Mouse (Mus musculus): ENCODE data around the gene Stat2. TPM values are rescaled to one million over a fixed set of nuclear protein-coding genes. Genes with fewer than 3 reads are reported as not detected.

Stat2 gene
- 4.5 and 5.5 TPM in 2 replicates for polyA plus RNA-seq (2021; fragmentation: Nextera tagmentation)
- long read RNA-seq, experiment 1, partial matches to known transcripts, result 3 of 4 reads
- long read RNA-seq, experiment 1, other reads (novel, unspliced or antisense), result 1 of 4 reads
- long read RNA-seq, experiment 2, partial matches to known transcripts, result 8 of 8 reads
- long read RNA-seq, experiment 2, other reads (novel, unspliced or antisense), result 0 of 8 reads

DNA sequence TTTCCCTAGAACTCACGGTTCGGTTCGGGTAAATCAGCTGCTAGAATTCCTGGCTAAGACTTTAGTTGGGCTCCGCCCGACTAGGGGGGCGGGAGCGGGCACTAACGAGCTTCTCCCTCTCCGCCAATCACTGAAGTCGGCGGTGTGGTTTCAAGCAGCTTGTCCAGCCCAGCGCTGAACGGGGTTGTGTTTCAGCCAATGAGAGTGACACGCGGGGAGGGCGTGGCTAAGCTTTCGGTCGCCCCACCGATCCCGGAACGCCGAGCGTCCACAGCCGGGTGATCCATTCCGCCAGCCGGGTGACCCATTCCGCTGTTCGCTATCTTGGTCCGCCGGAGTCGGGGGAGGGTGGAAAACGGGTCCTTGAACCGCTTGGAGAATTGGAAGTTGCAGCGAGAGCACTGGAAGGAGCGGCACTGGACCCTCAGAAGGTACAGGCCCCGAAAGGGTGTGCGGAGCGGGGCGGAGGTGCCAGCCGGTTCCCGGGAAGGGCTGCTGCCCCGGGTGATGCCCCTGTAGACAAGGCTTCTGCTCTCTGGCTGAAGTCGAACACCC, at the start of gene Stat2:
Gene Stat2 (plus strand): TSS at position 273 of the 555 bp plus-strand sequence.

DNA sequence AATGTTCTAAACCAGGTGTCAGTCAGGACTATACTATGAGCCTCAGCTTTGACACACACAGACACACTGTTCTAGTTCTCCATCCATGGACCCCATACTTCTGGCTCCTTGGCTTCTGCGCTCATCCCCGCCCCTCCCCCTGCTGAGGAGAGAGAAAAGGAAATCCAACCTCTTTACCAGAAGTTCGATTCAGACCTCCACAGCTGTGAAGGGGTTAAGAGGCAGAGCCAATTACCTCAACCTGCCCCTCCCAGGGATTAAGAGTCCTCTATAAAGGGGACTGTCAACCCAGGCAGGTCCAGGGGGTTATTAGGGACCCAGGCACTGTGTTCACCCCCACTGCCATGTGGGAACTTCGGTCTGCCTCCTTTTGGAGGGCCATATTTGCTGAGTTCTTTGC, 44.8 kb upstream of the Stat2 start, which contains the start of gene Mip:
Gene Mip (plus strand): TSS at position 301 of the 400 bp plus-strand sequence.

DNA sequence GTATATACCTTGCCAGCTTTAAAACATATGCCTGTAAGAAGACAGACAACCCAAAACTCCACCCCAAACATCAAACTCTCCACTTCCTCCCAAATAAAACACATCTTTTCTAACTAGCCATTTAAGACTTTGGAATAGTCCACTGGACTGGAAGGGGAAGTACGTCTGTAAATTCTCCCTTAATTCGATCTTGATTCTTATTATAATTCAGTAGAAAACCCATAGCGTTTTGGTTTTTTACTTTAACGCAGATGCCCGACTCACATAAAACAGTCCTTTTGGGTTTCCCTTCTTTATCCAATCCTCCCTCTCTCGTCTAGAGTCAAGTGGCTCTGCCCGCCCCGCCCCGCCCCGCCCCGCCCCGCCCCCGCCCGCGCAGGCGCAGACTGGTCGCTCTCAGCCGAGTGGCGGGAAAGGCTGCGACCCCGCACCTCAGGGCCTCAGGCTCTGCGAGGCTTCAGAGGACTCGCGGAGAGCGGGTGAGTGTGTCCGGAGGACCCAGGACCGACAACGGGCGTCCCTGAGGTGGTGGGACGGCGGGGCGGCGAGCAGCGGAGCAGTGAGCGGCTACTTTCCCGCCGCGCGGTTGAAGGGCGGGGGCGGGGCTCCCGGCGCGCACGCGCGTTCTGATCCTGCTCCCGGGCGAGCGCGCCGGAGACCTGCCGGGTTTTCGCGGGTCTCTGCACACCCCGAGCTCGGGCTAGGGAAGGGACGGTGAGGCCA, 38.5 kb upstream of the Stat2 start, which contains the start of gene Timeless:
Gene Timeless (plus strand): TSS at position 369 of the 723 bp plus-strand sequence.

DNA sequence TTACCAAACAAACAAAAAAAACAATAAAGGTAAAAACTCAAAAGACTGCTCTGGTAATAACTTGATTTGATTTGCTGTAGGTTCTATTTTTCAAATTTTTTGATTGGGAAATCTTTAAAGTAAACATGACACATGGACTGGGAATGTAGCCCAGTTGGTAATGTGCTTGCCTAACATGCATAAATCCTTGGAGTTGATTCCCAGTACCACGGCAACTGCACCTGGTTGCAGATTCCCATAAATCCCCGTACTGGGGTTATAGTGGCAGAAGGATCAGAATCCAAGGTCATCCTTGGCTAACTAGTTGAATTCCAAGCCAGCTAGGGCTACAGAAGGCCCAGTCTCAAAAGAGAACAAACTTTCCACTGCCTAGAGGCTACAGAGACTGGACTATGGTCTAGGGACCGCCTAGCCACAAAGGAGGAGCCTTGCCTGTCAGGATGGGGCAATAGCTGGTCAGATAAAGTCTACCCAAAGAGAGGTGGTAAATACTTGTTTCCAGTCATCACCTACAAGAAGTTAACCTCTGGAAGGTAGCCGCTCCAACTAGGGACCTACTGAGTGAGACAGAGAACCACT, 16.6 kb upstream of the Stat2 start, which contains the start of gene Apon:
Gene Apon (plus strand): TSS at position 420 of the 579 bp plus-strand sequence.

DNA sequence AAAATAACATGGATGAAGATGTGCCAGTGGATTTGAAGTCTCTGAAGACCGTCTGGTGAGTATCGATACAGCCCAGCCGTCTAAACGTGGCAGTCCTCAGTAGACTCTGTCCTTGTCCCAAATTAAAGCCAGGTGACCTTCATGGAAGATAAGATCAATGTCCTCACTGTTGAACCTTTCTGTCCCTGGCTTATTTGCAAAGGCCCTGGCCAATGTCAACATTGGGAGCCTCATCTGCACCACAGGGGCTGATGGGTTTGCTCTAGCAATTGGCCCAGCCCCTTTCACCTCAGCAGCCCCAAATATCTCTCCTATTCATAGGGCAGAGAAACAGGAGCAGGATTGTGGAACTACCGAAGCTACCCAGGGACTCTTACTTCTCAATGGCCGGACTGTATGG, 2.0 kb upstream of the Stat2 start, which contains the start of gene Apof:
Gene Apof (plus strand): TSS at position 301 of the 400 bp plus-strand sequence.

DNA sequence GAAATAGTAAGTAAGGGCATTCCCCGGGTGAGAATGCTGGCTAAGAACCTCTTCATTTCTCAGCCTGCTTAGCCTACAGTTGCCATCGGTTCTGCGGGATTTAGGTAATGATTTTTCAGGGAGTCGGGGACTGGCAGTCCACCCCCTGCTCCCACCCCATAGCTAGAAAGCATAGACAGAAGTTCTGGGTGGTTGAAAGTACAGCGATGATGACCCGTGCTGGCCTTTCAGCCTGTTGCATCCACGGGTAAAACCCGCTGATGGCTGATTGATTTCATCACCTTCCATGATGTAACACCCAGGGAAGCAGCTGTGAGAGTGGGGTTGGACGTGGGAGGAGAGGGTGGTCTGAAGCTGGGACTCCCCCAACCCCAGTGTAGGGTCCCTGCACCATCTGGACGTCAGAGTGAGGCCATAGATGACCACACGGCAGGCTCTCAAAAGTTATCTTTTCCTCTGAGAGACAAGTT, 28.4 kb downstream of the Stat2 start, which contains the start of gene Il23a:
Gene Il23a (minus strand): TSS at position 51 of the 470 bp plus-strand sequence.

DNA sequence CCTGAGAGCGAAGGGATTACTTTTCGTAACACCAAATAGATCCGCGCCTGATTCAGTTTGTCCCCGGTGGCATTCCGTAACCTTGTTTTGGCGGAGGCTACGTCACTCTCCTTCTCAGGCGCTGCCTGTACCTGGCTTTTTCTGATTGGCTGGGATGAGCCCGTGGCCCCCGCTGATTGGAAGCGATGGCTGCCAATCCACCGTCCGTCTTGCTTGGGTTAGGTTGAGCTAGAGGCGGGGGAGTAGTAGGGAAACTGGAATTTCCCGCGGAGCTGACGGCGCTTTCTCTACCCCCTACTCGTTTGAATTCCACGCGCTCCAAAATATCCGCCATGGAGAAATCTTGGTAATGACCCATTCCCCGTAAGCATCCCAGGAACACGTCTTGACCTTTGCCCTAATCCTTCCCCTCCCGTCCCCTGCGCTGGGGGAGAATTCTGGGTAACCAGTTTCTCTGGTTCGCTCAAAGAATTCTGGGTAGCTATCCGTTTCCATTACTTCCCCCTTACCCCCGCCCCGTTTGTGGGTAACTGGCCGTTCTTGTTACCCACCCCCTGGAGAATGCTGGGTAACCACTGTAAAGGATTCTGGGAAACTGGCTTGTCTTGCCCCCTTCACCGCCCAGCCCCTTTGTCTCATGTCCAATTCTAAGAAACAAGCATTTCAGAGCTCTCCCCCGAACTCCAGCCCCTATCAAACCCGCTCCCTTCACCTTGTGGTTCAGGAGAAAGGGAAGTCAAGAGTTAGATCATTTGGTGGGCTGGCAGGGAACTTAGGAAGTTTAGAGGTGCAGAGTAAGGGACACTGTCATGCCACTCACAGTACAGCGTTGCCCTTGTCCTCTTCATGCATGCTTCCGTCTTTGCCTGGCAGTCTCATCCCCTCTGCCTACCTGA, 33.0 kb downstream of the Stat2 start, which contains the start of gene Pan2:
Gene Pan2 (plus strand): TSS at position 210 of the 896 bp plus-strand sequence.

DNA sequence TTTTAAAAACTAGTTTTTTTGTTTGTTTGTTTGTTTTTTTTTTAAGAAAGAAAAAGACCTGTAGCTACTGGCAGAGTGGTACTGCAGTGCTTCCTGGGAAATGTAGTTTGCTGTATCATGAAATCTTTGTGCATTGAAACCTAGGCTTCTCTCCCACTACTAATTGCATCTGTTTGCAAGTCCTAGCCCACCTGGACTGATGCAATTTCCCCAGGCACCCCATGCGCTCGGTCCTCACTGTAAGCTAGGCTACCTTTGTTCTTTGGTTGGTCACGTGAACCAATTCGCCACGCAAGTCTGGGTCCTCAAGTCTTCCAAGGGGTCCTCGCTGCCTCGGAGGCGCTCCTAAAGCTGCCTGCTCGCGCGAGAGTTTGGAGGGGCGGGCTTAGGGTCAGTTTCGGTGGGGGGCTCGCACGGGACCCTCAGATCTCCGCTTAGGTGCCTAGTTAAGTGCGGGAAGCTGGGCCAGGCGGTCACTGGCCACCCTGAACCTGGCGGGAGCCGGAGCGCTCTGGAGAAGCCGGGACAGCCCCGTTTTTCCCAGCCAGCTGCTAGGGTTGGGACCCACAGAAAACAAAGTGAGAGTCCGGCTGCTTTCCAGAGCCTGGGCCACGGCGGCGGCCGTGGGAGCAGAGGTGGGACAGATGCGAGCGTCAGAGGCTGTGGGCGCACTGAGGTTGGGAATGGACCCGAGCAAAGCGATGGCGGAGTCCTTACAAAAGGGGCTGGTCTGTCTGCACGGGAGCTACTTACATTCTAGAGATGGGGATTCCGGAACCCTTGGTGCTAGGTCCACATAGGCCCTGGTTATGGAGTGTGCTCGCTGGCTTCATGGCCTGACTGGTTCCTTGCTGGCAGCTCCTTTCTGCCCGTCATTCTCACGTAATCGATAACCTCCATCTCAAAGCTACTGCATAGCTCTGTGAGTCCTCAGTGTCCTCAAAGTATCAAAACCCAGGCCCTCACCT, 52.1 kb downstream of the Stat2 start, which contains the start of gene Cnpy2:
Gene Cnpy2 (plus strand): TSS at position 319 of the 968 bp plus-strand sequence.

DNA sequence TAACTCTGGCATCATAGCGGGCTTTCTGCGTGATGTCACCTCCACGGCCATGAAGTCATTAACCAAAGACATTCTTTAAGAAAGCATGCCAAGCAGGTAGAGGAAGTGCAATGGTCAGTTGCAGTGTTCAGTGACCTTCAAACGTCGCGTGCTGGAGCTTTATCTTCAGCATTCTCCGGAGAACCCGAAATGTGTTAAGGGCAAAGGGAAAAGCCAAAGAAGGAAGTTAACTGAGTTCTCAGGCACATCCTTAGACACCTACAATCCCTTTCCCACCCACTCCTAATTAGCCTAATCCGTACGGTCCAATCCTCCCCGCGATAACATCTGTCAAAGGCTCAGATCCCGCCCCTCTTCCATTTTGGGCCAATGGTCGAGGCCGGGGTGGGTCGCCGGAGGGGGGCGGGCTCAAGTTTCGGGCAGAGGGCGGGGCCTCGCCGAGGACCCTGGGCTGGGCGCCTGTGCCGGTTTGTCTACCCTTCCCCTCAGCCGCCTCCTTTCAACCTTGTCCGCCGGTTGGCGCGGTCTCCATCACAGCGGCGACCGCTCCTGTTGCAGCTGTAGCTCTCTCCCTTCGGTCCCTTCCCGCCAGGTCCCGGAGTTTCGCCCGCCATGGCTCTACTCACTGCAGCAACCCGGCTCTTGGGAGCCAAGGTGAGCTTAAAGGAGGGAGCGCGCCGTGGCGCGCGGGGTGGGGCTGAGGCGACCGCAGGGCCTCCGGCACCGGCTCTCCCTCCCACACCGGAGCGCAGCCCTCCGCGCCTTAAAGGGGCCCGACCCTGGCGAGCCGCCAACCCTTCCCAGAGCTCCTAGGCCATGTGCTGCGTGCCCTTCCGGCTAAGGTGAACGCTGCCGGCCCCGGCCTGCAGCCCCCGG, 67.2 kb downstream of the Stat2 start, which contains the start of gene Cs:
Gene Cs (plus strand): TSS at position 429 of the 876 bp plus-strand sequence.

Other genes with a start within 250 kb of the Stat2 start
- gene Naca, start 235.0 kb upstream of the Stat2 start, polyA plus RNA-seq (2021; fragmentation: Nextera tagmentation), result 846 and 866 TPM in 2 replicates
- 201 and 217 TPM in 2 replicates for gene Ptges3, start 211.6 kb upstream of the Stat2 start, polyA plus RNA-seq (2021; fragmentation: Nextera tagmentation)
- 1,647 and 1,721 TPM in 2 replicates for gene Atp5b, start 187.3 kb upstream of the Stat2 start, polyA plus RNA-seq (2021; fragmentation: Nextera tagmentation)
- gene Baz2a, start 179.0 kb upstream of the Stat2 start, polyA plus RNA-seq (2021; fragmentation: Nextera tagmentation), result 4.0 and 4.7 TPM in 2 replicates
- gene Rbms2, start 90.3 kb upstream of the Stat2 start, polyA plus RNA-seq (2021; fragmentation: Nextera tagmentation), result 2.6 and 2.7 TPM in 2 replicates
- gene Gls2, start 76.1 kb upstream of the Stat2 start, polyA plus RNA-seq (2021; fragmentation: Nextera tagmentation), result 10.9 and 11.5 TPM in 2 replicates
- 10.2 and 11.8 TPM in 2 replicates for gene Spryd4, start 58.8 kb upstream of the Stat2 start, polyA plus RNA-seq (2021; fragmentation: Nextera tagmentation)
- not detected in 2 replicates for gene Mip, start 44.7 kb upstream of the Stat2 start, polyA plus RNA-seq (2021; fragmentation: Nextera tagmentation)
- 2.3 and 4.9 TPM in 2 replicates for gene Timeless, start 38.5 kb upstream of the Stat2 start, polyA plus RNA-seq (2021; fragmentation: Nextera tagmentation)
- not detected in 2 replicates for gene Apon, start 16.5 kb upstream of the Stat2 start, polyA plus RNA-seq (2021; fragmentation: Nextera tagmentation)
- gene Apof, start 1.9 kb upstream of the Stat2 start, polyA plus RNA-seq (2021; fragmentation: Nextera tagmentation), result 0.11 TPM in 1 of 2 replicates, not detected in the other
- gene Il23a, start 28.2 kb downstream of the Stat2 start, polyA plus RNA-seq (2021; fragmentation: Nextera tagmentation), result not detected in 2 replicates
- 2.6 and 2.7 TPM in 2 replicates for gene Pan2, start 32.8 kb downstream of the Stat2 start, polyA plus RNA-seq (2021; fragmentation: Nextera tagmentation)
- gene Cnpy2, start 51.9 kb downstream of the Stat2 start, polyA plus RNA-seq (2021; fragmentation: Nextera tagmentation), result 155 and 167 TPM in 2 replicates
- 210 and 229 TPM in 2 replicates for gene Cs, start 67.2 kb downstream of the Stat2 start, polyA plus RNA-seq (2021; fragmentation: Nextera tagmentation)
- gene Coq10a, start 98.4 kb downstream of the Stat2 start, polyA plus RNA-seq (2021; fragmentation: Nextera tagmentation), result 16.1 and 16.7 TPM in 2 replicates
- 8.8 and 12.6 TPM in 2 replicates for gene Ankrd52, start 106.6 kb downstream of the Stat2 start, polyA plus RNA-seq (2021; fragmentation: Nextera tagmentation)
- gene Slc39a5, start 130.7 kb downstream of the Stat2 start, polyA plus RNA-seq (2021; fragmentation: Nextera tagmentation), result 0.06 and 0.18 TPM in 2 replicates
- 107 and 127 TPM in 2 replicates for gene Nabp2, start 140.9 kb downstream of the Stat2 start, polyA plus RNA-seq (2021; fragmentation: Nextera tagmentation)
- gene Rnf41, start 141.1 kb downstream of the Stat2 start, polyA plus RNA-seq (2021; fragmentation: Nextera tagmentation), result 66.3 and 69.8 TPM in 2 replicates
- gene Smarcc2, start 188.7 kb downstream of the Stat2 start, polyA plus RNA-seq (2021; fragmentation: Nextera tagmentation), result 80.0 and 92.3 TPM in 2 replicates
- 843 and 993 TPM in 2 replicates for gene Myl6, start 223.6 kb downstream of the Stat2 start, polyA plus RNA-seq (2021; fragmentation: Nextera tagmentation)
- 2.1 and 3.8 TPM in 2 replicates for gene Myl6b, start 228.1 kb downstream of the Stat2 start, polyA plus RNA-seq (2021; fragmentation: Nextera tagmentation)

Measured in layer of hippocampus, adult 6 months (tissue).